Mouse (Mus musculus) bone marrow, adult 2 months (tissue): ENCODE measurements at regions not wholly inside any gene's neighbourhood (a gene's known extent, or its start where the extent isn't known, plus 50 kb on each side); places are given as distances from the start of the nearest gene placed in this dataset.

ENCODE experiments used
- H3K27ac ChIP-seq: fragments of 200-500 bp; 2 replicates; pipeline ENCODE4 v1.5.1; 2012; ENCODE audit warnings: low read depth, mild to moderate bottlenecking, control low read depth, inconsistent platforms, low read length; ENCODE audit not compliant: control insufficient read depth, poor library complexity, insufficient read depth
- H3K4me1 ChIP-seq: fragments of 200-500 bp; 2 replicates; pipeline ENCODE4 v1.6.1; 2011; ENCODE audit warnings: low read length; ENCODE audit not compliant: control insufficient read depth, insufficient read depth
- H3K4me3 ChIP-seq: fragments of 200-500 bp; replicated peaks from 2 replicates; pipeline ENCODE3; 2011; ENCODE audit warnings: mild to moderate bottlenecking, low read depth, low read length, control low read depth; ENCODE audit not compliant: control insufficient read depth
- CTCF ChIP-seq: fragments of 200-500 bp; IDR thresholded peaks from 2 replicates; pipeline ENCODE4 v1.5.1; 2011; ENCODE audit warnings: low read length, control low read depth; ENCODE audit not compliant: control insufficient read depth, insufficient read depth
- POLR2A ChIP-seq: fragments of 200-500 bp; IDR thresholded peaks from 2 replicates; pipeline ENCODE4 v1.6.1; 2011; ENCODE audit warnings: low read depth, mild to moderate bottlenecking, control low read depth, low read length, borderline replicate concordance; ENCODE audit not compliant: control insufficient read depth
- WGBS: fragments of 180-500 bp; shearing (Covaris S2); methylation state at CpG from one replicate; pipeline ENCODE4 v1.1.7; 2018; 5-methylcytosine and 5-hydroxymethylcytosine counted together

GRCm38 (mm10) chr10:46269710-46270109, 692.1 kb downstream of the Hace1 start:
- no peak for TF ChIP-seq POLR2A
- no peak for TF ChIP-seq CTCF
- no peak overlapping the region for H3K27ac ChIP-seq
- no peaks in the 10 kb centered on the region for H3K4me1 ChIP-seq
- 86% methylated on average over 1 of the region's 1 CpGs for WGBS
- H3K4me3 ChIP-seq = no peak overlapping the region

- TF ChIP-seq CTCF (no peak), POLR2A (no peak)
- Histone ChIP-seq H3K4me1 (no peaks in the 10 kb centered on the region), H3K4me3 (no peak overlapping the region), H3K27ac (no peak overlapping the region)
- WGBS = 86% methylated on average over 1 of the region's 1 CpGs
These were observed 696.2 kb downstream of the Hace1 start for GRCm38 (mm10) chr10:46273846-46274245.

- H3K27ac ChIP-seq = no peak overlapping the region
- H3K4me1 ChIP-seq = no peaks in the 10 kb centered on the region
- TF ChIP-seq CTCF (no peak), POLR2A (no peak)
- 67% methylated on average over 5 of the region's 5 CpGs for WGBS
- H3K4me3 ChIP-seq = no peak overlapping the region
These were observed 716.7 kb downstream of the Hace1 start for GRCm38 (mm10) chr10:46294290-46294689.

GRCm38 (mm10) chr10:46298352-46298751, 720.7 kb downstream of the Hace1 start:
- H3K27ac ChIP-seq = no peak overlapping the region
- no peaks in the 10 kb centered on the region for H3K4me1 ChIP-seq
- no peak overlapping the region for H3K4me3 ChIP-seq
- 66% methylated on average over 5 of the region's 5 CpGs for WGBS
- no peak for TF ChIP-seq POLR2A

GRCm38 (mm10) chr10:46299521-46299920, 721.9 kb downstream of the Hace1 start:
- Histone ChIP-seq H3K27ac (no peak overlapping the region), H3K4me1 (no peaks in the 10 kb centered on the region), H3K4me3 (no peak overlapping the region)
- TF ChIP-seq POLR2A = no peak
- no peak for TF ChIP-seq CTCF
- WGBS = 52% methylated on average over 3 of the region's 3 CpGs

- H3K27ac ChIP-seq = no peak overlapping the region
- no peak overlapping the region for H3K4me3 ChIP-seq
- no peak for TF ChIP-seq CTCF
- no peak for TF ChIP-seq POLR2A
- 75% methylated on average over 5 of the region's 5 CpGs for WGBS
- no peaks in the 10 kb centered on the region for H3K4me1 ChIP-seq
These were observed 742.9 kb downstream of the Hace1 start for GRCm38 (mm10) chr10:46320328-46321038.

GRCm38 (mm10) chr10:46321040-46321439, 743.4 kb downstream of the Hace1 start:
- Histone ChIP-seq H3K4me1 (no peaks in the 10 kb centered on the region), H3K27ac (no peak overlapping the region), H3K4me3 (no peak overlapping the region)
- WGBS = 75% methylated on average over 3 of the region's 3 CpGs
- TF ChIP-seq POLR2A = no peak
- no peak for TF ChIP-seq CTCF

- WGBS = 78% methylated on average over 1 of the region's 1 CpGs
- Histone ChIP-seq H3K4me3 (no peak overlapping the region), H3K27ac (no peak overlapping the region), H3K4me1 (no peaks in the 10 kb centered on the region)
- TF ChIP-seq CTCF = no peak
- TF ChIP-seq POLR2A = no peak
These were observed 751.4 kb downstream of the Hace1 start for GRCm38 (mm10) chr10:46329052-46329451.

- Histone ChIP-seq H3K4me1 (no peaks in the 10 kb centered on the region), H3K27ac (no peak overlapping the region), H3K4me3 (no peak overlapping the region)
- TF ChIP-seq POLR2A = no peak
- TF ChIP-seq CTCF = no peak
These were observed 754.1 kb downstream of the Hace1 start for GRCm38 (mm10) chr10:46331599-46332283.
